Mouse (Mus musculus) kidney, postnatal 36 days (tissue): ENCODE measurements around the gene Nphs1.

Experiments
- DNase-seq, 2 experiments: peaks; one replicate each; pipeline ENCODE4 v3.0.0; 2021 to 2022; ENCODE audit warnings: mixed read lengths in 2 of 2

The Nphs1 gene

GRCm38 (mm10) chr7:30493401-30493931 is 35.4 kb downstream of the Nphs1 start, which contains the start of gene Prodh2:
Prodh2 (plus strand) TSS chr7:30493622.
- peak; percentile 63 to 87 for DNase-seq

GRCm38 (mm10) chr7:30495506-30496042 is 37.5 kb downstream of the Nphs1 start:
- DNase-seq = peak; percentile 46 to 69

- DNase-seq = peak in 1 of 2 experiments; percentile 39
Observed at GRCm38 (mm10) chr7:30501159-30501558, 43.0 kb downstream of the Nphs1 start.

- DNase-seq = no peak
Observed at GRCm38 (mm10) chr7:30508061-30508460, 49.9 kb downstream of the Nphs1 start.

GRCm38 (mm10) chr7:30515003-30515760 is 57.1 kb downstream of the Nphs1 start:
- peak in 1 of 2 experiments; percentile 24 for DNase-seq

GRCm38 (mm10) chr7:30518325-30518724 is 60.2 kb downstream of the Nphs1 start:
- DNase-seq = no peak

GRCm38 (mm10) chr7:30520396-30520795 is 62.3 kb downstream of the Nphs1 start:
- DNase-seq = peak; percentile 34 to 50

- DNase-seq = no peak
Observed at GRCm38 (mm10) chr7:30520856-30521255, 62.7 kb downstream of the Nphs1 start.

- no peak for DNase-seq
Observed at GRCm38 (mm10) chr7:30522871-30523270, 64.8 kb downstream of the Nphs1 start.

- DNase-seq = no peak
Observed at GRCm38 (mm10) chr7:30524487-30524886, 66.4 kb downstream of the Nphs1 start.

- no peak for DNase-seq
Observed at GRCm38 (mm10) chr7:30525954-30526353, 67.8 kb downstream of the Nphs1 start.

- DNase-seq = no peak
Observed at GRCm38 (mm10) chr7:30526399-30526798, 68.3 kb downstream of the Nphs1 start.

- no peak for DNase-seq
Observed at GRCm38 (mm10) chr7:30526981-30527380, 68.9 kb downstream of the Nphs1 start.

- no peak for DNase-seq
Observed at GRCm38 (mm10) chr7:30531291-30531815, 73.2 kb downstream of the Nphs1 start.

- peak; percentile 80 to 81 for DNase-seq
Observed at GRCm38 (mm10) chr7:30532931-30533330, 74.8 kb downstream of the Nphs1 start.

GRCm38 (mm10) chr7:30533941-30534632 is 76.0 kb downstream of the Nphs1 start:
- DNase-seq = no peak

GRCm38 (mm10) chr7:30534633-30535577 is 76.8 kb downstream of the Nphs1 start, which contains the start of gene Arhgap33:
Arhgap33 (minus strand) TSS chr7:30535060.
- peak; percentile 97 for DNase-seq
